Mouse (Mus musculus): Measurements from ENCODE around the gene P2ry12. TPM values are rescaled to one million over a fixed set of nuclear protein-coding genes. Genes with fewer than 3 reads are reported as not detected.

Gene P2ry12
- polyA plus RNA-seq, 1 experiment from 2014 or later, result 3.7 TPM

- Histone ChIP-seq H3K4me3 (ENCODE audit: low read depth, low read length) (no peak overlapping the region), H3K9ac (ENCODE audit: low read depth, low read length) (no peak overlapping the region), H3K36me3 (ENCODE audit: control insufficient read depth, insufficient read depth, low read length) (0 out of 2 replicates have a peak, but pooled peaks cover 4% of the 10 kb centered on the region), H3K9me3 (ENCODE audit: control insufficient read depth, low read length) (no peaks in the 10 kb centered on the region), H3K27me3 (replicated peaks; ENCODE audit: control insufficient read depth, insufficient read depth, low read length) (no peaks in the 10 kb centered on the region), H3K4me1 (ENCODE audit: control insufficient read depth, insufficient read depth, low read length) (no peaks in the 10 kb centered on the region), H3K4me2 (ENCODE audit: low read depth, low read length) (no peak overlapping the region), H3K27ac (replicated peaks; ENCODE audit: low read depth, low read length) (no peak overlapping the region)
- ATAC-seq (ENCODE audit: low read depth) (no peak), DNase-seq (ENCODE audit: low spot score) (no peak)
These were observed 15.9 kb upstream of the P2ry12 start for GRCm38 (mm10) chr3:59278620-59279019.

GRCm38 (mm10) chr3:59278254-59278533 is 15.5 kb upstream of the P2ry12 start:
- Histone ChIP-seq H3K9me3 (ENCODE audit: control insufficient read depth, low read length) (no peaks in the 10 kb centered on the region), H3K4me2 (ENCODE audit: low read depth, low read length) (no peak overlapping the region), H3K27ac (replicated peaks; ENCODE audit: low read depth, low read length) (no peak overlapping the region), H3K36me3 (ENCODE audit: control insufficient read depth, insufficient read depth, low read length) (0 out of 2 replicates have a peak, but pooled peaks cover 4% of the 10 kb centered on the region), H3K4me1 (ENCODE audit: control insufficient read depth, insufficient read depth, low read length) (no peaks in the 10 kb centered on the region), H3K4me3 (ENCODE audit: low read depth, low read length) (no peak overlapping the region), H3K9ac (ENCODE audit: low read depth, low read length) (no peak overlapping the region), H3K27me3 (replicated peaks; ENCODE audit: control insufficient read depth, insufficient read depth, low read length) (no peaks in the 10 kb centered on the region)
- 89% methylated on average over 2 of the region's 3 CpGs for WGBS
- ATAC-seq (ENCODE audit: low read depth) (no peak), DNase-seq (ENCODE audit: low spot score) (no peak)

- no peak overlapping the region for H3K4me2 ChIP-seq (ENCODE audit: low read depth, low read length)
- H3K27me3 ChIP-seq (replicated peaks; ENCODE audit: control insufficient read depth, insufficient read depth, low read length), result no peaks in the 10 kb centered on the region
- no peak overlapping the region for H3K27ac ChIP-seq (replicated peaks; ENCODE audit: low read depth, low read length)
- no peak overlapping the region for H3K9ac ChIP-seq (ENCODE audit: low read depth, low read length)
- 40% methylated on average over 3 of the region's 3 CpGs for WGBS
- H3K9me3 ChIP-seq (ENCODE audit: control insufficient read depth, low read length), result no peaks in the 10 kb centered on the region
- ATAC-seq (ENCODE audit: low read depth), result no peak
- H3K36me3 ChIP-seq (ENCODE audit: control insufficient read depth, insufficient read depth, low read length), result 0 out of 2 replicates have a peak, but pooled peaks cover 4% of the 10 kb centered on the region
- no peak for DNase-seq (ENCODE audit: low spot score)
- no peaks in the 10 kb centered on the region for H3K4me1 ChIP-seq (ENCODE audit: control insufficient read depth, insufficient read depth, low read length)
- H3K4me3 ChIP-seq (ENCODE audit: low read depth, low read length), result no peak overlapping the region
These were observed 15.0 kb upstream of the P2ry12 start for GRCm38 (mm10) chr3:59277502-59278253.

- Histone ChIP-seq H3K27me3 (replicated peaks; ENCODE audit: control insufficient read depth, insufficient read depth, low read length) (no peaks in the 10 kb centered on the region), H3K9me3 (ENCODE audit: control insufficient read depth, low read length) (no peaks in the 10 kb centered on the region), H3K4me2 (ENCODE audit: low read depth, low read length) (no peak overlapping the region), H3K36me3 (ENCODE audit: control insufficient read depth, insufficient read depth, low read length) (0 out of 2 replicates have a peak, but pooled peaks cover 5% of the 10 kb centered on the region), H3K9ac (ENCODE audit: low read depth, low read length) (no peak overlapping the region), H3K4me3 (ENCODE audit: low read depth, low read length) (no peak overlapping the region), H3K4me1 (ENCODE audit: control insufficient read depth, insufficient read depth, low read length) (no peaks in the 10 kb centered on the region), H3K27ac (replicated peaks; ENCODE audit: low read depth, low read length) (no peak overlapping the region)
- 95% methylated on average over 6 of the region's 6 CpGs for WGBS
- ATAC-seq (ENCODE audit: low read depth) (no peak), DNase-seq (ENCODE audit: low spot score) (no peak)
These were observed 8.1 kb upstream of the P2ry12 start for GRCm38 (mm10) chr3:59270811-59271210.

- 84% methylated on average over 3 of the region's 3 CpGs for WGBS
- ATAC-seq (ENCODE audit: low read depth) (no peak), DNase-seq (ENCODE audit: low spot score) (no peak)
- Histone ChIP-seq H3K9ac (ENCODE audit: low read depth, low read length) (no peak overlapping the region), H3K4me2 (ENCODE audit: low read depth, low read length) (no peak overlapping the region), H3K27me3 (replicated peaks; ENCODE audit: control insufficient read depth, insufficient read depth, low read length) (no peaks in the 10 kb centered on the region), H3K4me1 (ENCODE audit: control insufficient read depth, insufficient read depth, low read length) (no peaks in the 10 kb centered on the region), H3K27ac (replicated peaks; ENCODE audit: low read depth, low read length) (no peak overlapping the region), H3K9me3 (ENCODE audit: control insufficient read depth, low read length) (no peaks in the 10 kb centered on the region), H3K4me3 (ENCODE audit: low read depth, low read length) (no peak overlapping the region), H3K36me3 (ENCODE audit: control insufficient read depth, insufficient read depth, low read length) (0 out of 2 replicates have a peak, but pooled peaks cover 5% of the 10 kb centered on the region)
These were observed 1.3 kb upstream of the P2ry12 start for GRCm38 (mm10) chr3:59263988-59264387.

GRCm38 (mm10) chr3:59263417-59263816 is 746 bp upstream of the P2ry12 start:
- 0 out of 2 replicates have a peak, but pooled peaks cover 5% of the 10 kb centered on the region for H3K36me3 ChIP-seq (ENCODE audit: control insufficient read depth, insufficient read depth, low read length)
- no peak for ATAC-seq (ENCODE audit: low read depth)
- no peak for DNase-seq (ENCODE audit: low spot score)
- no peak overlapping the region for H3K4me3 ChIP-seq (ENCODE audit: low read depth, low read length)
- no peaks in the 10 kb centered on the region for H3K9me3 ChIP-seq (ENCODE audit: control insufficient read depth, low read length)
- H3K27me3 ChIP-seq (replicated peaks; ENCODE audit: control insufficient read depth, insufficient read depth, low read length), result no peaks in the 10 kb centered on the region
- H3K27ac ChIP-seq (replicated peaks; ENCODE audit: low read depth, low read length), result no peak overlapping the region
- no peaks in the 10 kb centered on the region for H3K4me1 ChIP-seq (ENCODE audit: control insufficient read depth, insufficient read depth, low read length)
- no peak overlapping the region for H3K4me2 ChIP-seq (ENCODE audit: low read depth, low read length)
- H3K9ac ChIP-seq (ENCODE audit: low read depth, low read length), result no peak overlapping the region
- WGBS, result 93% methylated on average over 2 of the region's 2 CpGs

- Histone ChIP-seq H3K4me3 (ENCODE audit: low read depth, low read length) (no peak overlapping the region), H3K27me3 (replicated peaks; ENCODE audit: control insufficient read depth, insufficient read depth, low read length) (no peaks in the 10 kb centered on the region), H3K4me2 (ENCODE audit: low read depth, low read length) (no peak overlapping the region), H3K4me1 (ENCODE audit: control insufficient read depth, insufficient read depth, low read length) (peaks cover 7% of the 10 kb centered on the region; the same call in 1 of the 2 replicates), H3K9me3 (ENCODE audit: control insufficient read depth, low read length) (no peaks in the 10 kb centered on the region), H3K36me3 (ENCODE audit: control insufficient read depth, insufficient read depth, low read length) (no peaks in the 10 kb centered on the region), H3K9ac (ENCODE audit: low read depth, low read length) (no peak overlapping the region), H3K27ac (replicated peaks; ENCODE audit: low read depth, low read length) (no peak overlapping the region)
- WGBS, result 58% methylated on average over 9 of the region's 9 CpGs
- no peak for DNase-seq (ENCODE audit: low spot score)
- no peak for ATAC-seq (ENCODE audit: low read depth)
These were observed 780 bp downstream of the P2ry12 start for GRCm38 (mm10) chr3:59261709-59262472.

GRCm38 (mm10) chr3:59260745-59261144 is 1.9 kb downstream of the P2ry12 start:
- peaks cover 7% of the 10 kb centered on the region; the same call in 1 of the 2 replicates for H3K4me1 ChIP-seq (ENCODE audit: control insufficient read depth, insufficient read depth, low read length)
- H3K27ac ChIP-seq (replicated peaks; ENCODE audit: low read depth, low read length), result no peak overlapping the region
- H3K9ac ChIP-seq (ENCODE audit: low read depth, low read length), result no peak overlapping the region
- H3K27me3 ChIP-seq (replicated peaks; ENCODE audit: control insufficient read depth, insufficient read depth, low read length), result no peaks in the 10 kb centered on the region
- no peaks in the 10 kb centered on the region for H3K9me3 ChIP-seq (ENCODE audit: control insufficient read depth, low read length)
- DNase-seq (ENCODE audit: low spot score), result peak; percentile 21
- H3K4me3 ChIP-seq (ENCODE audit: low read depth, low read length), result no peak overlapping the region
- WGBS, result 47% methylated on average over 5 of the region's 5 CpGs
- peak; percentile 57; the same call in 1 of the 2 replicates for ATAC-seq (ENCODE audit: low read depth)
- H3K36me3 ChIP-seq (ENCODE audit: control insufficient read depth, insufficient read depth, low read length), result no peaks in the 10 kb centered on the region
- H3K4me2 ChIP-seq (ENCODE audit: low read depth, low read length), result no peak overlapping the region
